Mouse (Mus musculus) stomach, postnatal 0 days (tissue): ENCODE data around the gene Qprt. TPM values are rescaled to one million over a fixed set of nuclear protein-coding genes. Genes with fewer than 3 reads are reported as not detected.

Experiments
- ATAC-seq: fragments of 200-750 bp; cut with Nextera tagmentation; 2 replicates; pipeline ENCODE4 v1.8.0; 2017; ENCODE audit not compliant: low FRiP score, low TSS enrichment
- DNase-seq: peaks from one replicate; pipeline ENCODE4 v3.0.0-alpha.2; 2016; ENCODE audit warnings: low spot score
- H3K27ac ChIP-seq: fragments of 300-500 bp; sonication (generic); replicated peaks from 2 replicates; pipeline ENCODE4 v1.5.1; 2014; ENCODE audit warnings: mild to moderate bottlenecking, control low read depth
- H3K27me3 ChIP-seq: fragments of 300-500 bp; sonication (generic); 2 replicates; pipeline ENCODE4 v1.6.1; 2014; ENCODE audit warnings: low read length; ENCODE audit not compliant: control insufficient read depth, insufficient read depth
- H3K36me3 ChIP-seq: fragments of 300-500 bp; sonication (generic); 2 replicates; pipeline ENCODE4 v1.6.1; 2014; ENCODE audit warnings: low read length, mixed read lengths; ENCODE audit not compliant: control insufficient read depth, insufficient read depth
- H3K4me1 ChIP-seq: fragments of 300-500 bp; sonication (generic); replicated peaks from 2 replicates; pipeline ENCODE4 v1.6.1; 2014; ENCODE audit warnings: antibody characterized with exemption; ENCODE audit not compliant: control insufficient read depth, insufficient read depth
- H3K4me2 ChIP-seq: fragments of 300-500 bp; sonication (generic); replicated peaks from 2 replicates; pipeline ENCODE4 v1.6.1; 2014; ENCODE audit warnings: low read depth, mild to moderate bottlenecking, control low read depth, moderate library complexity
- H3K4me3 ChIP-seq: fragments of 300-500 bp; sonication (generic); 2 replicates; pipeline ENCODE4 v1.5.1; 2014; ENCODE audit warnings: low read depth, low read length, control low read depth
- H3K9ac ChIP-seq: fragments of 300-500 bp; sonication (generic); 2 replicates; pipeline ENCODE4 v1.6.1; 2014; ENCODE audit warnings: mild to moderate bottlenecking, low read length, control low read depth, mixed read lengths
- H3K9me3 ChIP-seq: fragments of 300-500 bp; sonication (generic); 2 replicates; pipeline ENCODE4 v1.6.1; 2016; ENCODE audit warnings: low read length; ENCODE audit not compliant: control insufficient read depth
- CTCF ChIP-seq: IDR thresholded peaks from 2 replicates; pipeline ENCODE4 v1.5.1; 2016; ENCODE audit warnings: antibody characterized with exemption, low read depth, mild to moderate bottlenecking, moderate library complexity
- EP300 ChIP-seq: optimal IDR thresholded peaks from 2 replicates; pipeline ENCODE3; 2016; ENCODE audit warnings: antibody characterized with exemption
- WGBS: fragments of 180-500 bp; shearing (Covaris S2); extraction: QIAGEN DNeasy Blood & Tissue Kit; methylation state at CpG from one replicate; pipeline ENCODE4 v1.1.7; 2014; 5-methylcytosine and 5-hydroxymethylcytosine counted together
- polyA plus RNA-seq: library from polyadenylated mRNA; unstranded; fragments of >200 nt; fragmentation: Nextera tagmentation; extraction: Ambion mirVana; gene quantifications from 2 replicates; pipeline ENCODE4 v1.2.1, GENCODE M21; 2015

The Qprt gene
- polyA plus RNA-seq, 1 experiment from 2014 or later = 0.89 TPM

DNA sequence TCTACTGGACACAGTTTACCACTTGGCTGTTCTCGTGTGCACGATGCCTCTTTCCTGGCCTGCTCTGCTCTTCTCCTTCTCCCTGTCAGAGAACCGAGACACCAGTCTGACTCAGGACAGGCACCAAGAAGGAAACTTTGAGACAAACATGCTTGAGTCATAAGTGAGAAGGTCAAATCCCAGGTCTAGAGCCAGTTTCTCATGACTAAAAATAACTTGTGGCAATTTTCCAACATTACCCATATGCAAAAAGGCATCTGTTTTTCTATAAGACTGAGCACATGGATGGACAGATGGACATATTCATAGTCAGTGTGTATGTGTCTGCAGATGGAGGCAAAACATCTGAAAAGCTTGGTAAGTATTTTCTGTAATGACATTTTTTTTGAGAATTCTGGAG lies 31.5 kb upstream of the Qprt start:
- Histone ChIP-seq H3K4me3 (no peak overlapping the region), H3K9me3 (no peaks in the 10 kb centered on the region), H3K27ac (no peak overlapping the region), H3K36me3 (no peaks in the 10 kb centered on the region), H3K4me2 (no peak overlapping the region), H3K27me3 (no peaks in the 10 kb centered on the region), H3K4me1 (no peaks in the 10 kb centered on the region), H3K9ac (no peak overlapping the region)
- TF ChIP-seq CTCF (no peak), EP300 (no peak)
- ATAC-seq (no peak), DNase-seq (no peak)
- WGBS = 56% methylated on average over 3 of the region's 3 CpGs

DNA sequence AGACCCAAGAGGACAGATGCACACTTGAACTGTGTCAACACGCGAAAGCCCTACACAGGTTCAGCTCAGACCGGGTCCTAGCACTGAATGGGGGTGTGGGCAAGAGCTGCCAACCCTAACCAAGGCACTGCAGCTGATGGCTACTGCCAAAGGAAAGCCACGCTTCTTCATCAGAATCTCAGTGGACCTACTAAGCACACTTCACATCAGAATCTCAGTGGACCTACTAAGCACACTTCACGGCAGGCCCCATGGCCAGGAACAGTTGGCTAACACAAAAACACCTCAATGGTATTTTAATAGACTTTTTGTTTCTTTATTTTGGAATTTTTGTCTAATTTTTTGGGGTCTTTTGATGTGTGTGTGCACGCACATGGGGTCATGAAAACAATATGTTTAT lies 30.4 kb upstream of the Qprt start:
- 93% methylated on average over 6 of the region's 6 CpGs for WGBS
- H3K36me3 ChIP-seq = no peaks in the 10 kb centered on the region
- H3K4me2 ChIP-seq = no peak overlapping the region
- H3K4me3 ChIP-seq = no peak overlapping the region
- ATAC-seq = no peak
- H3K9me3 ChIP-seq = no peaks in the 10 kb centered on the region
- H3K4me1 ChIP-seq = no peaks in the 10 kb centered on the region
- no peak for TF ChIP-seq EP300
- TF ChIP-seq CTCF = no peak
- no peak overlapping the region for H3K27ac ChIP-seq
- no peak for DNase-seq
- H3K9ac ChIP-seq = no peak overlapping the region
- no peaks in the 10 kb centered on the region for H3K27me3 ChIP-seq

DNA sequence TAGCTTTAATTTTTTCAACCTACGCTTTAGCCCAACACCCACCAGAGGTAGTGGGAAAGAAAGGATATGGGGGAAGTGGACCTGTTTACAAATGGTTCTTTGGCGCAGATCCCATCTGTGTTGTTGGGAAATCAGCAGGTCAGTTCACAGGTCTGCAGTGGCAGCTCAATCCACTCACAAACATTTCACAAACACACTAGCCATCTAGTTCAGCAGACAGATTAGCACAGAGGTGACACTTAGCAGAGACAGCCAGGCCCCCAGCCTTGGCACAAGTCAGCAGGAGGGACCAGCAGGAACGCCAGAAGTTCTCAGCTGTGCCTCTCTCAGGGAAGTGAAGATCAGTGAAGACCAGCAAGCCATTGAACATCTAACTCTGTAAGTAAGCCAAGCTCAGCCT lies 25.9 kb upstream of the Qprt start:
- no peaks in the 10 kb centered on the region for H3K4me1 ChIP-seq
- DNase-seq (no peak), ATAC-seq (no peak)
- no peak overlapping the region for H3K27ac ChIP-seq
- H3K4me2 ChIP-seq = no peak overlapping the region
- no peak for TF ChIP-seq EP300
- TF ChIP-seq CTCF = no peak
- no peak overlapping the region for H3K9ac ChIP-seq
- H3K36me3 ChIP-seq = no peaks in the 10 kb centered on the region
- no peak overlapping the region for H3K4me3 ChIP-seq
- 49% methylated on average over 3 of the region's 3 CpGs for WGBS
- no peaks in the 10 kb centered on the region for H3K9me3 ChIP-seq
- no peaks in the 10 kb centered on the region for H3K27me3 ChIP-seq

DNA sequence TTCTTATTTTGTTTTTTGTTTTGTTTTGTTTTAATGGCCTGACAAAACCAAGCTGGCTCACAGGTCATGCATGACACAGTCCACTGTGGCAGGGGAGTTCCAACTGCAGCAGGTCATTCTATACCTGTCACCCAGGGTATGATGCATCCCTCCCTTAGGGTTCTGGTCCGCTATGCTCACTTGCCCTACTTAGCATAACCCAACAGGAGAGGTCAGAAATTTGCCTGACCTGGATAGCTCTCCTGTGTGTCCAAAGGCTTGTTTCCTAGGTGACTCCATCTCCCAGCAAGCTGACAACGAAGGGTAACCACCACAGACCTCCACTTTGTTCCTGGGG lies 24.2 kb upstream of the Qprt start:
- WGBS = 68% methylated on average over 2 of the region's 2 CpGs
- Histone ChIP-seq H3K27me3 (no peaks in the 10 kb centered on the region), H3K4me3 (no peak overlapping the region), H3K4me2 (no peak overlapping the region), H3K36me3 (no peaks in the 10 kb centered on the region), H3K9me3 (no peaks in the 10 kb centered on the region), H3K9ac (no peak overlapping the region), H3K27ac (no peak overlapping the region), H3K4me1 (no peaks in the 10 kb centered on the region)
- no peak for DNase-seq
- no peak for ATAC-seq
- TF ChIP-seq EP300 = no peak
- TF ChIP-seq CTCF = no peak

DNA sequence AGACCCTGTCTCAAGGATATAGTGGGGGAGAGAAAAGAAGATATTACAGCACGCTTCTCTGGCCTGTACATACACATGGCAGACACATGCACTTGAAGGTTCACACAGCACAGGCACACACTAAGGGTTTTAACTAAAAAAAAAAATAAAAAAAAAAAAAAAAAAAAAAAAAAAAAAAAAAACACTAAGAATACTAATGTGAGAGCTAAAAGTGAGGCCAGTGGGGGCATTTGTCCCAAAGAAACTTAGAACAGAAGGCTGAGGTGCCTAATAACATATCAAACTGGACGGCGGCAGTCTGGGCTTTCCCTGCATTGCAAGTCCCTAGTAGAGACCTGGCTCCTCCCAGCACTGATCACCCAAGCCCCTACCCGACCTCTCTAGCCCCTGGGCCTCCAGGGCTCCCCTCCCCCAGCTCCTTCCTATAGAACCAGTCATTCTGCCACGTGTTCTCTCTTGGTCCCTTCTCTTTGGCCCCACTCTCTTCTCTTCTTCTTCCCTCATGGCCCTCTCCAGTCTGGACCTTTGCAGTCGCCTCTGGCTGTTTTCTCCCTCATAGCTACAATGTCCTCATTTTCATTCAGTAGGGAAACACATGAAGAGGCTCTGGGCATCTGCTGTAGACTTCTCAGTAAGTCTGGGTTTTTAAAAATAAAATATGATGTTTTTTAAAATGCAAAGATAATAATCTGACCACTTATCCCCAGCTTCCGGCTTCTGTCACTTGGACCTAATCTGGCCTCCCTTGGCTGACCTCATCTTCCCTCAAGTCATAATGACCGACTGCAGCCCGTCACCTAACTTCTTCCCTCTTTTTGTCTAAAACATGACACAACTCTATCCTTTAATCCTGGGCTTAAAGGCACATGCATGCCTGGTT lies 23.6 kb upstream of the Qprt start:
- DNase-seq (no peak), ATAC-seq (no peak)
- H3K4me3 ChIP-seq = no peak overlapping the region
- no peak overlapping the region for H3K4me2 ChIP-seq
- H3K9me3 ChIP-seq = no peaks in the 10 kb centered on the region
- no peak overlapping the region for H3K27ac ChIP-seq
- TF ChIP-seq EP300 (no peak), CTCF (no peak)
- no peaks in the 10 kb centered on the region for H3K27me3 ChIP-seq
- no peak overlapping the region for H3K9ac ChIP-seq
- 61% methylated on average over 9 of the region's 9 CpGs for WGBS
- H3K4me1 ChIP-seq = no peaks in the 10 kb centered on the region
- H3K36me3 ChIP-seq = no peaks in the 10 kb centered on the region

DNA sequence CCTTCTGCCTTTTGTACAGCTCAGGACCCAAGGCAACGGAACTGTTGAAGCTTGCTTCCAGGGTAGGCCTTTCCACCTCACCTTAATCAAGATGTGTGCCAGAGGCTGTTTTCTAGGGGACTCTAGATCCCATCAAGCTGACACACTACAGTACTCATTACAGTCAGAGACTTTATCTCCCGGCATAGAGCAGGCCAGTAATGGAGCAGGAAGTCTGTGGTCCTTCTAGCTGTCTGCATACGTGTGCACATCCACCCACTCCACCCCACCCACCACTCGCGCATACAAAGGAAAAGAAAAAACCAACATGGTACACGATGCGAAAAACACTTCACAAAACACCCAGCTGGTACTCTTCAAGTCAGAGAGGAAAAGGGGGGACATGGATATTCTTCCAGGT lies 22.4 kb upstream of the Qprt start:
- no peak for ATAC-seq
- no peak for DNase-seq
- WGBS = 76% methylated on average over 7 of the region's 7 CpGs

More for the DNA sequence above, 22.4 kb upstream of the Qprt start:
- no peak overlapping the region for H3K4me2 ChIP-seq
- H3K36me3 ChIP-seq = no peaks in the 10 kb centered on the region
- H3K4me3 ChIP-seq = no peak overlapping the region
- no peaks in the 10 kb centered on the region for H3K27me3 ChIP-seq
- TF ChIP-seq CTCF (no peak), EP300 (no peak)
- no peak overlapping the region for H3K9ac ChIP-seq
- H3K9me3 ChIP-seq = no peaks in the 10 kb centered on the region
- H3K27ac ChIP-seq = no peak overlapping the region
- no peaks in the 10 kb centered on the region for H3K4me1 ChIP-seq
